In genomic region chr4:147598831-147599230, GRCm38 (mm10) we compare ENCODE assay signal across 31 mouse cellular contexts. TPM values are rescaled to one million over a fixed set of nuclear protein-coding genes. Genes with fewer than 3 reads are reported as not detected.
DNase-seq lines count a peak whose midpoint lies in the region; ATAC-seq and TF ChIP-seq lines count a peak whose summit lies in the region.
"Had no signal": no experiment of that assay in that cellular context is flagged by ENCODE, and none has a peak within 500 bp of the region (broad histone marks: within the 10 kb centered on the region; RNA-seq: fewer than 3 reads in every experiment).

No protein-coding gene starts in this region.

- H3K4me1 ChIP-seq in intestine, postnatal 0 days (replicated peaks; ENCODE audit: control insufficient read depth, insufficient read depth, low read length), result no peaks in the 10 kb centered on the region
- H3K4me1 ChIP-seq in intestine, embryonic 16.5 days (ENCODE audit: control insufficient read depth, insufficient read depth, low read length), result no peaks in the 10 kb centered on the region
- H3K4me1 ChIP-seq in midbrain, embryonic 12.5 days, result no peaks in the 10 kb centered on the region
- no peaks in the 10 kb centered on the region for H3K4me1 ChIP-seq in midbrain, embryonic 13.5 days (replicated peaks)
- no peaks in the 10 kb centered on the region for H3K4me1 ChIP-seq in stomach, embryonic 15.5 days
- H3K4me1 ChIP-seq: forebrain, embryonic 10.5 days; heart, embryonic 15.5 days; kidney, embryonic 15.5 days; liver, embryonic 13.5 days; megakaryocyte, embryonic 14.5 days; neural tube, embryonic 13.5 days had no signal

- no peaks in the 10 kb centered on the region for H3K36me3 ChIP-seq in intestine, postnatal 0 days (ENCODE audit: control insufficient read depth, insufficient read depth)
- H3K36me3 ChIP-seq in intestine, embryonic 16.5 days (ENCODE audit: control insufficient read depth, insufficient read depth, low read length), result no peaks in the 10 kb centered on the region
- no peaks in the 10 kb centered on the region for H3K36me3 ChIP-seq in midbrain, embryonic 12.5 days
- H3K36me3 ChIP-seq in midbrain, embryonic 13.5 days, result no peaks in the 10 kb centered on the region
- no peaks in the 10 kb centered on the region for H3K36me3 ChIP-seq in stomach, embryonic 15.5 days
- H3K36me3 ChIP-seq: forebrain, embryonic 10.5 days; heart, embryonic 15.5 days; kidney, embryonic 15.5 days; liver, embryonic 13.5 days; neural tube, embryonic 13.5 days had no signal

- H3K4me3 ChIP-seq in intestine, postnatal 0 days (ENCODE audit: low read depth, low read length), result no peak overlapping the region
- no peak overlapping the region for H3K4me3 ChIP-seq in intestine, embryonic 16.5 days (ENCODE audit: low read length)
- no peak overlapping the region for H3K4me3 ChIP-seq in midbrain, embryonic 12.5 days
- no peak overlapping the region for H3K4me3 ChIP-seq in midbrain, embryonic 13.5 days (replicated peaks)
- no peak overlapping the region for H3K4me3 ChIP-seq in stomach, embryonic 15.5 days (replicated peaks)
- H3K4me3 ChIP-seq: forebrain, embryonic 10.5 days; heart, adult 2 months; heart, embryonic 15.5 days; kidney, embryonic 15.5 days; left cerebral cortex, adult 2 months; liver, embryonic 13.5 days; megakaryocyte, embryonic 14.5 days; neural tube, embryonic 13.5 days had no signal

- H3K9ac ChIP-seq in intestine, postnatal 0 days (ENCODE audit: low read depth, low read length), result no peak overlapping the region
- no peak overlapping the region for H3K9ac ChIP-seq in intestine, embryonic 16.5 days (ENCODE audit: low read depth, low read length)
- no peak overlapping the region for H3K9ac ChIP-seq in midbrain, embryonic 12.5 days (replicated peaks)
- H3K9ac ChIP-seq in midbrain, embryonic 13.5 days (replicated peaks), result no peak overlapping the region
- no peak overlapping the region for H3K9ac ChIP-seq in stomach, embryonic 15.5 days
- H3K9ac ChIP-seq: heart, embryonic 15.5 days; kidney, embryonic 15.5 days; liver, embryonic 13.5 days; lung, embryonic 14.5 days; neural tube, embryonic 13.5 days had no signal

- H3K9me3 ChIP-seq in intestine, postnatal 0 days (ENCODE audit: control insufficient read depth), result no peaks in the 10 kb centered on the region
- peaks cover 5% of the 10 kb centered on the region; the same call in 1 of the 2 replicates for H3K9me3 ChIP-seq in intestine, embryonic 16.5 days (ENCODE audit: control insufficient read depth, low read length)
- peaks cover 30% of the 10 kb centered on the region for H3K9me3 ChIP-seq in midbrain, embryonic 12.5 days
- peaks cover 27% of the 10 kb centered on the region for H3K9me3 ChIP-seq in midbrain, embryonic 13.5 days
- no peaks in the 10 kb centered on the region for H3K9me3 ChIP-seq in stomach, embryonic 15.5 days

- ATAC-seq in intestine, postnatal 0 days, result peak; percentile 45; the same call in 1 of the 2 replicates
- ATAC-seq in intestine, embryonic 16.5 days, result no peak
- ATAC-seq in midbrain, embryonic 12.5 days (ENCODE audit: low FRiP score, low read depth), result peak; percentile 49; the same call in 1 of the 2 replicates
- ATAC-seq in midbrain, embryonic 13.5 days, result no peak
- ATAC-seq in stomach, embryonic 15.5 days (ENCODE audit: insufficient read depth, low FRiP score, low read depth), result peak; percentile 44; the same call in 1 of the 2 replicates
- ATAC-seq: CD4-positive, CD25-positive, alpha-beta regulatory T cell, adult 4 months; inflammation-experienced regulatory T-cells, adult 6 months had no signal

- no peaks in the 10 kb centered on the region for H3K27me3 ChIP-seq in intestine, postnatal 0 days (replicated peaks; ENCODE audit: control insufficient read depth, insufficient read depth, low read length)
- no peaks in the 10 kb centered on the region for H3K27me3 ChIP-seq in intestine, embryonic 16.5 days (replicated peaks; ENCODE audit: control insufficient read depth, insufficient read depth, low read length)
- no peaks in the 10 kb centered on the region for H3K27me3 ChIP-seq in midbrain, embryonic 12.5 days
- H3K27me3 ChIP-seq in midbrain, embryonic 13.5 days, result no peaks in the 10 kb centered on the region
- no peaks in the 10 kb centered on the region for H3K27me3 ChIP-seq in stomach, embryonic 15.5 days (replicated peaks)
- H3K27me3 ChIP-seq: heart, embryonic 15.5 days; kidney, embryonic 15.5 days; liver, embryonic 13.5 days; megakaryocyte, embryonic 14.5 days; neural tube, embryonic 13.5 days had no signal

- 56% methylated on average over 2 of the region's 2 CpGs for WGBS in intestine, postnatal 0 days
- 64% methylated on average over 2 of the region's 2 CpGs for WGBS in intestine, embryonic 16.5 days
- WGBS in midbrain, embryonic 12.5 days, result 60% methylated on average over 2 of the region's 2 CpGs
- 53% methylated on average over 2 of the region's 2 CpGs for WGBS in midbrain, embryonic 13.5 days
- 55% methylated on average over 2 of the region's 2 CpGs for WGBS in stomach, embryonic 15.5 days

- H3K27ac ChIP-seq in intestine, postnatal 0 days (ENCODE audit: low read depth, low read length), result no peak overlapping the region
- no peak overlapping the region for H3K27ac ChIP-seq in intestine, embryonic 16.5 days (ENCODE audit: low read length)
- H3K27ac ChIP-seq in midbrain, embryonic 12.5 days (replicated peaks), result no peak overlapping the region
- no peak overlapping the region for H3K27ac ChIP-seq in midbrain, embryonic 13.5 days
- H3K27ac ChIP-seq in stomach, embryonic 15.5 days, result no peak overlapping the region
- H3K27ac ChIP-seq: forebrain, embryonic 10.5 days; heart, adult 2 months; heart, embryonic 15.5 days; kidney, embryonic 15.5 days; left cerebral cortex, adult 2 months; liver, embryonic 13.5 days; neural tube, embryonic 13.5 days had no signal

- TF ChIP-seq CTCF in intestine, postnatal 0 days (IDR thresholded peaks at IDR 0.05; ENCODE audit: low read depth), result no peak

- H3K4me2 ChIP-seq in intestine, postnatal 0 days (replicated peaks; ENCODE audit: low read depth), result no peak overlapping the region
- H3K4me2 ChIP-seq in intestine, embryonic 16.5 days (ENCODE audit: low read depth, low read length), result no peak overlapping the region
- H3K4me2 ChIP-seq in midbrain, embryonic 12.5 days (replicated peaks), result no peak overlapping the region
- no peak overlapping the region for H3K4me2 ChIP-seq in midbrain, embryonic 13.5 days (replicated peaks)
- H3K4me2 ChIP-seq in stomach, embryonic 15.5 days, result no peak overlapping the region
- H3K4me2 ChIP-seq: heart, embryonic 15.5 days; kidney, embryonic 15.5 days; liver, embryonic 13.5 days; lung, embryonic 14.5 days; neural tube, embryonic 13.5 days had no signal

- DNase-seq in heart, adult 11 months, result peak; percentile 75
- no peak for DNase-seq in heart, adult 8-10 months (ENCODE audit: low spot score)
- DNase-seq in urinary bladder, postnatal 10 days (ENCODE audit: low spot score), result no peak
- DNase-seq: adrenal gland, postnatal 25 days; cerebellum, adult 8-10 months; cerebellum, postnatal 36 days; gastrocnemius, postnatal 25 days; heart, adult 2 months; heart, postnatal 4 days; left cerebral cortex, postnatal 4 days; liver, embryonic 13.5 days; lung, embryonic 14.5 days; retina, postnatal 1 day; right cerebral cortex, postnatal 25 days; spleen, adult 18-20 months; thymus, postnatal 25 days had no signal

RNA-seq across cellular contexts. Expression of gene Zfp979, which starts 43.5 kb away (rescaled TPM):
- 1 to 10 TPM; 1.9 to 3.0 (median 2.7) TPM for total RNA-seq in heart, adult 8-10 months (2022)
- 1.0 and 1.3 TPM in 2 replicates for polyA plus RNA-seq in intestine, postnatal 0 days (2015; fragmentation: Nextera tagmentation; extraction: Ambion mirVana)
- 1.7 and 1.9 TPM in 2 replicates for polyA plus RNA-seq in intestine, embryonic 16.5 days (2015; fragmentation: Nextera tagmentation; extraction: Ambion mirVana)
- 2.5 and 2.8 TPM in 2 replicates for polyA plus RNA-seq in midbrain, embryonic 12.5 days (2016; fragmentation: Nextera tagmentation; extraction: Ambion mirVana)
- 2.1 and 2.3 TPM in 2 replicates for polyA plus RNA-seq in midbrain, embryonic 13.5 days (2015; fragmentation: Nextera tagmentation; extraction: Ambion mirVana)
- polyA plus RNA-seq in stomach, embryonic 15.5 days (2015; fragmentation: Nextera tagmentation; extraction: Ambion mirVana), result 2.4 and 2.6 TPM in 2 replicates
- total RNA-seq: monocyte, adult 5-6 weeks had no signal

RNA-seq across cellular contexts. Expression of gene Zfp985, which starts 45.8 kb away (rescaled TPM):
- under 1 TPM; 0.16 to 0.63 (median 0.28) TPM for total RNA-seq in heart, adult 8-10 months (2022)
- polyA plus RNA-seq in intestine, postnatal 0 days (2015; fragmentation: Nextera tagmentation; extraction: Ambion mirVana), result 0.23 and 0.33 TPM in 2 replicates
- polyA plus RNA-seq in intestine, embryonic 16.5 days (2015; fragmentation: Nextera tagmentation; extraction: Ambion mirVana), result 0.26 TPM in 2 replicates
- polyA plus RNA-seq in midbrain, embryonic 12.5 days (2016; fragmentation: Nextera tagmentation; extraction: Ambion mirVana), result 0.10 TPM in 2 replicates
- polyA plus RNA-seq in midbrain, embryonic 13.5 days (2015; fragmentation: Nextera tagmentation; extraction: Ambion mirVana), result 0.07 TPM in 1 of 2 replicates, not detected in the other
- polyA plus RNA-seq in stomach, embryonic 15.5 days (2015; fragmentation: Nextera tagmentation; extraction: Ambion mirVana), result 0.18 and 0.26 TPM in 2 replicates
- total RNA-seq: gastrocnemius, postnatal 25 days; layer of hippocampus, postnatal 10 days; left cerebral cortex, adult 2 months; left cerebral cortex, postnatal 4 days; monocyte, adult 5-6 weeks had no signal

RNA-seq across cellular contexts. Expression of gene Gm16503, which starts 58.8 kb away (rescaled TPM):
- under 1 TPM in 3 of 4 experiments, not detected in 1; 0.16 to 0.31 (median 0.28) TPM for total RNA-seq in heart, adult 8-10 months (2022)
- polyA plus RNA-seq in intestine, postnatal 0 days (2015; fragmentation: Nextera tagmentation; extraction: Ambion mirVana), result 0.05 and 0.20 TPM in 2 replicates
- 0.11 and 0.18 TPM in 2 replicates for polyA plus RNA-seq in intestine, embryonic 16.5 days (2015; fragmentation: Nextera tagmentation; extraction: Ambion mirVana)
- 0.60 and 0.71 TPM in 2 replicates for polyA plus RNA-seq in midbrain, embryonic 12.5 days (2016; fragmentation: Nextera tagmentation; extraction: Ambion mirVana)
- 0.63 and 0.75 TPM in 2 replicates for polyA plus RNA-seq in midbrain, embryonic 13.5 days (2015; fragmentation: Nextera tagmentation; extraction: Ambion mirVana)
- polyA plus RNA-seq in stomach, embryonic 15.5 days (2015; fragmentation: Nextera tagmentation; extraction: Ambion mirVana), result 0.32 and 0.42 TPM in 2 replicates
- total RNA-seq: monocyte, adult 5-6 weeks had no signal
- polyA plus RNA-seq: heart, adult 2 months had no signal

Comparison
In these comparisons a context has a peak if more than half of its experiments do, and no peak if none do; other contexts are left out.
1. ATAC-seq: peak in intestine, postnatal 0 days (single experiment), midbrain, embryonic 12.5 days (single experiment) and stomach, embryonic 15.5 days (single experiment); none in intestine, embryonic 16.5 days (single experiment) and midbrain, embryonic 13.5 days (single experiment).